8 mouse cellular contexts compared by ENCODE assay signal in the genomic region with DNA sequence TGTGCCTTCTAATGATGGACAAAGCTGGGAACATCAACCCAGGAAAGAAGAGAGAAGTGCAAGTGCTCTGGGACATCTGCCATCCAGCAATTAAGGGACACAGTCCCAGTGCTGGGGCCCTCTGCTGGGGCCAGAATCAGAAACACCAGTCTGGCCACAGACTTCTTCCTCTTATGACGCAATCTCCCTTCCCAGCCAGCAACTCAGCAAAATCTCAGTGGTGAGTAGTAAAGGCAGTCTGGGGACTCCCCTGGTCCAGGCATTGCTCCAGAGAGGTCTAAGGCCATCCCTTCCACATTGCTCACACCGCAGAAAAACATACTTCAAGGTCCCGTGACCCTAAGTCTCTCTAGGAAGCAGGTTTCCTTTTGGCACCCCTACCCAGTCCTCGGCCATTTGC. TPM values are rescaled to one million over a fixed set of nuclear protein-coding genes. Genes with fewer than 3 reads are reported as not detected.
DNase-seq lines count a peak whose midpoint lies in the region; ATAC-seq and TF ChIP-seq lines count a peak whose summit lies in the region.

No protein-coding gene starts in this region.

- H3K4me3 ChIP-seq in layer of hippocampus, adult 2 months, result peak overlapping the region; percentile 97
- peak overlapping the region; percentile 81 for H3K4me3 ChIP-seq in heart, embryonic 12.5 days
- H3K4me3 ChIP-seq in kidney, embryonic 15.5 days (replicated peaks), result peak overlapping the region; percentile 68
- H3K4me3 ChIP-seq in stomach, embryonic 16.5 days (replicated peaks; ENCODE audit: low read length), result peak overlapping the region; percentile 53

- peaks cover 6% of the 10 kb centered on the region; the same call in 1 of the 2 replicates for H3K36me3 ChIP-seq in heart, embryonic 12.5 days
- H3K36me3 ChIP-seq in kidney, embryonic 15.5 days, result peaks cover 13% of the 10 kb centered on the region; the same call in 1 of the 2 replicates
- no peaks in the 10 kb centered on the region for H3K36me3 ChIP-seq in stomach, embryonic 16.5 days (ENCODE audit: control insufficient read depth, insufficient read depth, low read length)

- no peak for ATAC-seq in heart, embryonic 12.5 days (ENCODE audit: insufficient number of reproducible peaks, low FRiP score)
- ATAC-seq in kidney, embryonic 15.5 days (replicated peaks; ENCODE audit: low FRiP score), result no peak
- peak; percentile 22; the same call in 1 of the 2 replicates for ATAC-seq in stomach, embryonic 16.5 days (ENCODE audit: insufficient read depth, low FRiP score)

- TF ChIP-seq CTCF in layer of hippocampus, adult 2 months (conservative IDR thresholded peaks at IDR 0.05), result peak; percentile 16; the same call in 1 of the 2 replicates

- H3K9ac ChIP-seq in heart, embryonic 12.5 days, result peak overlapping the region; percentile 74
- peak overlapping the region; percentile 63; the same call in 1 of the 2 replicates for H3K9ac ChIP-seq in kidney, embryonic 15.5 days
- no peak overlapping the region; the same call in 1 of the 2 replicates for H3K9ac ChIP-seq in stomach, embryonic 16.5 days (ENCODE audit: low read length)

- H3K27me3 ChIP-seq in heart, embryonic 12.5 days (replicated peaks), result no peaks in the 10 kb centered on the region
- H3K27me3 ChIP-seq in kidney, embryonic 15.5 days, result no peaks in the 10 kb centered on the region
- no peaks in the 10 kb centered on the region for H3K27me3 ChIP-seq in stomach, embryonic 16.5 days (ENCODE audit: control insufficient read depth, insufficient read depth, low read length)

- no peak for DNase-seq in layer of hippocampus, adult 2 months (ENCODE audit: low spot score in 2 of 2)
- DNase-seq in layer of hippocampus, postnatal 10 days (ENCODE audit: low spot score in 2 of 2), result no peak
- peak; percentile 46 for DNase-seq in brain, adult 2 months (ENCODE audit: low read depth, low spot score)
- peak; percentile 45 for DNase-seq in lung, postnatal 14 days
- DNase-seq in frontal cortex, postnatal 14 days (ENCODE audit: low spot score in 2 of 2), result no peak

- no peak overlapping the region for H3K27ac ChIP-seq in layer of hippocampus, adult 2 months
- no peak overlapping the region for H3K27ac ChIP-seq in heart, embryonic 12.5 days (ENCODE audit: poor library complexity, severe bottlenecking)
- H3K27ac ChIP-seq in kidney, embryonic 15.5 days, result no peak overlapping the region
- H3K27ac ChIP-seq in stomach, embryonic 16.5 days (ENCODE audit: low read length), result no peak overlapping the region

- peaks cover 11% of the 10 kb centered on the region for H3K4me1 ChIP-seq in heart, embryonic 12.5 days (replicated peaks)
- H3K4me1 ChIP-seq in kidney, embryonic 15.5 days, result peaks cover 10% of the 10 kb centered on the region
- H3K4me1 ChIP-seq in stomach, embryonic 16.5 days (ENCODE audit: control insufficient read depth, insufficient read depth, low read length), result peaks cover 8% of the 10 kb centered on the region

- no peaks in the 10 kb centered on the region for H3K9me3 ChIP-seq in heart, embryonic 12.5 days (replicated peaks)
- H3K9me3 ChIP-seq in kidney, embryonic 15.5 days (replicated peaks), result no peaks in the 10 kb centered on the region
- no peaks in the 10 kb centered on the region for H3K9me3 ChIP-seq in stomach, embryonic 16.5 days (replicated peaks; ENCODE audit: control insufficient read depth, low read length)

- WGBS in heart, embryonic 12.5 days, result 63% methylated on average over 4 of the region's 4 CpGs
- WGBS in kidney, embryonic 15.5 days, result 56% methylated on average over 4 of the region's 4 CpGs
- WGBS in stomach, embryonic 16.5 days, result 58% methylated on average over 4 of the region's 4 CpGs

- peak overlapping the region; percentile 74 for H3K4me2 ChIP-seq in heart, embryonic 12.5 days
- H3K4me2 ChIP-seq in kidney, embryonic 15.5 days, result peak overlapping the region; percentile 77
- H3K4me2 ChIP-seq in stomach, embryonic 16.5 days (ENCODE audit: low read depth, low read length), result peak overlapping the region; percentile 61

RNA-seq across cellular contexts. Expression of a gene that starts 1.0 kb away (rescaled TPM):
- 10 to 100 TPM; 30.0 to 31.0 TPM for total RNA-seq in layer of hippocampus, adult 2 months (2021)
- 10 to 100 TPM; 30.8 to 34.1 TPM for total RNA-seq in layer of hippocampus, postnatal 10 days (2021)
- 12.4 and 13.2 TPM in 2 replicates for polyA plus RNA-seq in heart, embryonic 12.5 days (2016; fragmentation: Nextera tagmentation; extraction: Ambion mirVana)
- polyA plus RNA-seq in kidney, embryonic 15.5 days (2015; fragmentation: Nextera tagmentation; extraction: Ambion mirVana), result 14.6 and 16.4 TPM in 2 replicates
- 13.7 and 14.5 TPM in 2 replicates for polyA plus RNA-seq in stomach, embryonic 16.5 days (2015; fragmentation: Nextera tagmentation; extraction: Ambion mirVana)

RNA-seq across cellular contexts. Expression of a gene that starts 27.1 kb away (rescaled TPM):
- total RNA-seq in layer of hippocampus, adult 2 months (2021), result 100 to 1,000 TPM; 123 to 140 TPM
- total RNA-seq in layer of hippocampus, postnatal 10 days (2021), result 100 to 1,000 TPM; 165 to 170 TPM
- polyA plus RNA-seq in heart, embryonic 12.5 days (2016; fragmentation: Nextera tagmentation; extraction: Ambion mirVana), result 327 and 342 TPM in 2 replicates
- 358 and 384 TPM in 2 replicates for polyA plus RNA-seq in kidney, embryonic 15.5 days (2015; fragmentation: Nextera tagmentation; extraction: Ambion mirVana)
- 327 and 366 TPM in 2 replicates for polyA plus RNA-seq in stomach, embryonic 16.5 days (2015; fragmentation: Nextera tagmentation; extraction: Ambion mirVana)

RNA-seq across cellular contexts. Expression of a gene that starts 36.1 kb away (rescaled TPM):
- total RNA-seq in layer of hippocampus, adult 2 months (2021), result 100 to 1,000 TPM; 222 to 232 TPM
- total RNA-seq in layer of hippocampus, postnatal 10 days (2021), result 100 to 1,000 TPM; 196 to 216 TPM
- polyA plus RNA-seq in heart, embryonic 12.5 days (2016; fragmentation: Nextera tagmentation; extraction: Ambion mirVana), result 323 and 331 TPM in 2 replicates
- 225 and 248 TPM in 2 replicates for polyA plus RNA-seq in kidney, embryonic 15.5 days (2015; fragmentation: Nextera tagmentation; extraction: Ambion mirVana)
- polyA plus RNA-seq in stomach, embryonic 16.5 days (2015; fragmentation: Nextera tagmentation; extraction: Ambion mirVana), result 186 and 188 TPM in 2 replicates

RNA-seq across cellular contexts. Expression of a gene that starts 45.0 kb away (rescaled TPM):
- total RNA-seq in layer of hippocampus, adult 2 months (2021), result 100 to 1,000 TPM; 130 to 144 TPM
- 100 to 1,000 TPM; 134 to 144 TPM for total RNA-seq in layer of hippocampus, postnatal 10 days (2021)
- polyA plus RNA-seq in heart, embryonic 12.5 days (2016; fragmentation: Nextera tagmentation; extraction: Ambion mirVana), result 80.7 and 89.2 TPM in 2 replicates
- 64.0 and 76.2 TPM in 2 replicates for polyA plus RNA-seq in kidney, embryonic 15.5 days (2015; fragmentation: Nextera tagmentation; extraction: Ambion mirVana)
- 66.0 and 70.4 TPM in 2 replicates for polyA plus RNA-seq in stomach, embryonic 16.5 days (2015; fragmentation: Nextera tagmentation; extraction: Ambion mirVana)

Comparison
In these comparisons a context has a peak if more than half of its experiments do, and no peak if none do; other contexts are left out.
1. DNase-seq: peak in brain, adult 2 months (single experiment) and lung, postnatal 14 days (single experiment); none in layer of hippocampus, adult 2 months (0 of 2), layer of hippocampus, postnatal 10 days (0 of 2) and frontal cortex, postnatal 14 days (0 of 2).
2. Peak in every context shown above with its lines, with median percentiles within 50 percentile points of each other: H3K4me3 ChIP-seq and H3K4me2 ChIP-seq.